Mouse (Mus musculus) midbrain, embryonic 11.5 days (tissue): Measurements from ENCODE around the gene Best2. TPM values are rescaled to one million over a fixed set of nuclear protein-coding genes. Genes with fewer than 3 reads are reported as not detected.

Source experiments
- ATAC-seq: fragments of 200-750 bp; cut with Nextera tagmentation; 2 replicates; pipeline ENCODE4 v1.8.0; 2017; ENCODE audit warnings: moderate TSS enrichment, moderate library complexity; ENCODE audit not compliant: low FRiP score
- DNase-seq: peaks from one replicate; pipeline ENCODE4 v3.0.0; 2015; ENCODE audit warnings: low spot score; ENCODE audit errors: missing footprints
- H3K27ac ChIP-seq: fragments of 300-500 bp; sonication (generic); 2 replicates; pipeline ENCODE4 v1.5.1; 2014; ENCODE audit warnings: low read depth, low read length
- H3K27me3 ChIP-seq: fragments of 300-500 bp; sonication (generic); 2 replicates; pipeline ENCODE4 v1.6.1; 2014; ENCODE audit warnings: mild to moderate bottlenecking, low read length, moderate library complexity, mixed read lengths; ENCODE audit not compliant: control insufficient read depth, insufficient read depth
- H3K36me3 ChIP-seq: fragments of 300-500 bp; sonication (generic); 2 replicates; pipeline ENCODE4 v1.6.1; 2014; ENCODE audit warnings: mild to moderate bottlenecking, low read length, moderate library complexity, mixed read lengths; ENCODE audit not compliant: control insufficient read depth, insufficient read depth
- H3K4me1 ChIP-seq: fragments of 300-500 bp; sonication (generic); 2 replicates; pipeline ENCODE4 v1.6.1; 2014; ENCODE audit warnings: low read length; ENCODE audit not compliant: control insufficient read depth, insufficient read depth
- H3K4me2 ChIP-seq: fragments of 300-500 bp; sonication (generic); 2 replicates; pipeline ENCODE4 v1.6.1; 2014; ENCODE audit warnings: mild to moderate bottlenecking, moderate library complexity
- H3K4me3 ChIP-seq: fragments of 300-500 bp; sonication (generic); 2 replicates; pipeline ENCODE4 v1.5.1; 2014; ENCODE audit warnings: low read depth, low read length
- H3K9ac ChIP-seq: fragments of 300-500 bp; sonication (generic); 2 replicates; pipeline ENCODE4 v1.6.1; 2014; ENCODE audit warnings: low read length
- H3K9me3 ChIP-seq: fragments of 300-500 bp; sonication (generic); 2 replicates; pipeline ENCODE4 v1.6.1; 2016; ENCODE audit warnings: low read length; ENCODE audit not compliant: control insufficient read depth
- WGBS: fragments of 180-500 bp; shearing (Covaris S2); extraction: QIAGEN DNeasy Blood & Tissue Kit; methylation state at CpG from one replicate; pipeline ENCODE4 v1.1.7; 2014; 5-methylcytosine and 5-hydroxymethylcytosine counted together
- polyA plus RNA-seq: library from polyadenylated mRNA; unstranded; fragments of >200 nt; fragmentation: Nextera tagmentation; extraction: Ambion mirVana; gene quantifications from 2 replicates; pipeline ENCODE4 v1.2.1, GENCODE M21; 2014

The Best2 gene
- polyA plus RNA-seq, 1 experiment from 2014 or later = not detected

DNA sequence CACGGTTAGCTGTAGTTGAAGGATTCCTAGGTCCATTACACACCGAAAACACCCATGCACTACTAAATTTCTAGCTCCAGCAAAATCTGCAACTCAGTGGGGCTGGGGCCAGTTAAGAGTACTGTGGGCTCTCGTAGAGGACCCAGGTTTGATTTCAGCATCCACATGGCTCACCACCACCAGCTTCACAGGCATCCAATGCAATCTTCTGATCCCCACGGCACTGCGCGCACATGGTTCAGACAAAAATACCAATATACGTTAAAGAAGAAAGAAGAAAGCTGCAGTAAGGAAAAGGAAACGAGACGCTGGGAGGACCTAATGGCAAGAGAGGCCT lies 22.0 kb upstream of the Best2 start:
- Histone ChIP-seq H3K27ac (peak overlapping the region; percentile 35), H3K9ac (peak overlapping the region; percentile 76), H3K4me2 (peak overlapping the region; percentile 64), H3K4me1 (peaks cover 21% of the 10 kb centered on the region), H3K27me3 (no peaks in the 10 kb centered on the region), H3K9me3 (no peaks in the 10 kb centered on the region), H3K4me3 (peak overlapping the region; percentile 80), H3K36me3 (peaks cover 11% of the 10 kb centered on the region; the same call in 1 of the 2 replicates)
- ATAC-seq (peak; percentile 40), DNase-seq (no peak)
- WGBS = under 1% methylated on average over 9 of the region's 9 CpGs

DNA sequence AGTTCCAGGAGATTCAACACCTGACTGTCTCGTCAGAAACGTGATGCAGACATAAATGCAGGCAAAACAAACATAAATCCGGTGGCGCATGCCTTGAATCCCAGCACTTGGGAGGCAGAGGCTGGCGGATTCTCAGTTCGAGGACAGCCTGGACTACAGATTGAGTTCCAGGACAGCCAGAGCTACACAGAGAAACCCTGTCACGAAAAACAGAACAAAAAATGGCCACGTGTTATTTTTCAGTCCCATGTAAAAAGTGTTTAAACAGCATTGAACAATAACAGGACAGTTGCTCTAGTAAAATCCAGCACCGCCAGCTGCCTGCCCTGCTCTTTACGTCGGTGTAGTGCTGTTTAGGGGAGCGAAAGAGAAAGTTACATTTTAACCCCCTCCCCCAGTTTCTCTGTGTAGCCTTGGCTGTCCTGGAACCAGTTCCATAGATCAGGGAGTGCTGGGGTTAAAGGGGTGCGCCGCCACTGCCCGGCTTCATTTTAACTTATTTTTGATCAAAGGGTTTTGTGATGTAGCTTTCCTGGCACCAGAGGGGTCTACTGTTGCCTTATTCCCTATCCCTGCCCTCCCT lies 21.5 kb upstream of the Best2 start:
- H3K36me3 ChIP-seq = peaks cover 6% of the 10 kb centered on the region; the same call in 1 of the 2 replicates
- ATAC-seq = peak; percentile 8
- peak overlapping the region; percentile 35 for H3K27ac ChIP-seq
- peak overlapping the region; percentile 80 for H3K4me3 ChIP-seq
- WGBS = 2% methylated on average over 15 of the region's 15 CpGs
- H3K27me3 ChIP-seq = no peaks in the 10 kb centered on the region
- H3K9me3 ChIP-seq = no peaks in the 10 kb centered on the region
- peak overlapping the region; percentile 76 for H3K9ac ChIP-seq
- peaks cover 21% of the 10 kb centered on the region for H3K4me1 ChIP-seq
- DNase-seq = peak; percentile 93
- peak overlapping the region; percentile 64 for H3K4me2 ChIP-seq

DNA sequence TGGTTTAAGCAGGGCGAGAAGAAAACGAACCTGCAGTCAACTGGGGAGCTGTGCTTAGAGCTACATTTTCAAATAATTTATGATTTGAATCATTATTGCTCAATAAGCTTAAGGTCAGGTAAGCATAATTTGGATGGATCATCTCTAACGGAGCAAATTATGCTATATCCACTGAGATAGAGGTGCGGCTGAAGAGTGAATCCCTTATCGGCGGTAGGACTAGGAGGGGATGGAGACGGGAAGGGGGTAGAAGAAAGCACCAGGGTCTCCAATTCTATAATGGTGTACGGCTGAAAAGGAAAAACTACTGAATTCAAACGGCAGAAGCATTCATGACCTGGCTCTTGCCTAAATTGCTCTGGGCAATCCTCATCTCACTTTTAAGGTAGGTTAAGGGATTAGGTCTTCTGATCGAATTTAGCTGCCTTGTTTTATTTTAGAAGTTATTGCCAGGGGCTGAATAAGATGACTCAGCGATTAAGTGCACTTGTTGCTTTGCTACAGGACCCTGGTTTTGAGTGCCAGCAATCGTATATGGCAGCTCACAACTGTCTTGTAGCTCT lies 20.9 kb upstream of the Best2 start:
- H3K4me2 ChIP-seq = peak overlapping the region; percentile 64

DNA sequence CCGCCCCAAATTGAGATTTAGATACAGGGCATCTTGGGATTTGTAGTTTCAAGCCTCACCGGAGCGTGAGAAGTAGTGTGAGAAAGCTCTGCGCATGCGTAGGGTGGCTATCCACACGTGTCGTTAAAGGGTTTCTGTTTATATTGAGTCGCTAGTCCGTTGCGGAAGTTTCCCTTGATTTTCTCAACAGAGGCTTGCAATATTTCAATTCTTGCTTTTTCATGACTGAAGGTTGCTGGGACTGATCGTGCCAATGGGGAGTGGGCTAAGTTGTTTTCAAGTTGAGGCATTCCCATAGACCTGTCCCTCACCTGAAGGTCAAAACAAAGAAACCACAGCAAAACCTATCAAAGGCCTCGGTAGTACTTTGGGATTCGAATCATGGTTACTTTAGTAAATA lies 20.4 kb upstream of the Best2 start:
- Histone ChIP-seq H3K9me3 (no peaks in the 10 kb centered on the region), H3K27ac (no peak overlapping the region), H3K36me3 (peaks cover 10% of the 10 kb centered on the region; the same call in 1 of the 2 replicates), H3K4me3 (peak overlapping the region; percentile 22), H3K9ac (peak overlapping the region; percentile 76; the same call in 1 of the 2 replicates), H3K4me1 (peaks cover 21% of the 10 kb centered on the region), H3K27me3 (no peaks in the 10 kb centered on the region), H3K4me2 (peak overlapping the region; percentile 64)
- 6% methylated on average over 13 of the region's 13 CpGs for WGBS
- ATAC-seq (no peak), DNase-seq (peak; percentile 94)

More for the DNA sequence above, 20.9 kb upstream of the Best2 start:
- no peaks in the 10 kb centered on the region for H3K27me3 ChIP-seq
- peaks cover 7% of the 10 kb centered on the region; the same call in 1 of the 2 replicates for H3K36me3 ChIP-seq
- H3K4me1 ChIP-seq = peaks cover 21% of the 10 kb centered on the region
- H3K27ac ChIP-seq = no peak overlapping the region
- peak overlapping the region; percentile 80 for H3K4me3 ChIP-seq
- no peak for ATAC-seq
- WGBS = 4% methylated on average over 12 of the region's 12 CpGs
- no peak for DNase-seq
- H3K9me3 ChIP-seq = no peaks in the 10 kb centered on the region
- H3K9ac ChIP-seq = peak overlapping the region; percentile 76

DNA sequence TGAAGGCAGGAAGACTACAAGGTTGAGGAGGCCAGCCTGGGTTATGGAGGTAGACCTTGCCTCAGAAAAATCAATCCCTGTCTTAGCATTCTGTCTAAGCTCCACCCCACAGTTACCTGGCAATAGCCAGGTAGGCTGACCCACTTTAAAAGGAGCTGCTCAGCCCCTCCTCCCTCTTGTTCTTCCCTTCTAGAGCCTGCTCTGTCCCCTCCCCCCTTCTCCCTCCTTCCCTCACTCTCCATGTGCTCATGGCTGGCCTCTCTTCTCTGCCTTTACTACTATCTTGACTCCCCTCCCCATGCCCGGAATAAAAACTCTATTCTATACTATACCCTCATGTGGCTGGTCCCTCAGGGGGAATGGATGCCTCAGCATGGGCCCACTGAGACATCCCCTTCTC lies 19.5 kb upstream of the Best2 start:
- Histone ChIP-seq H3K27ac (no peak overlapping the region), H3K9me3 (no peaks in the 10 kb centered on the region), H3K4me2 (no peak overlapping the region), H3K36me3 (peaks cover 10% of the 10 kb centered on the region; the same call in 1 of the 2 replicates), H3K27me3 (no peaks in the 10 kb centered on the region), H3K4me1 (peaks cover 22% of the 10 kb centered on the region), H3K4me3 (no peak overlapping the region), H3K9ac (no peak overlapping the region)
- DNase-seq (no peak), ATAC-seq (no peak)
- 56% methylated on average over 1 of the region's 1 CpGs for WGBS

DNA sequence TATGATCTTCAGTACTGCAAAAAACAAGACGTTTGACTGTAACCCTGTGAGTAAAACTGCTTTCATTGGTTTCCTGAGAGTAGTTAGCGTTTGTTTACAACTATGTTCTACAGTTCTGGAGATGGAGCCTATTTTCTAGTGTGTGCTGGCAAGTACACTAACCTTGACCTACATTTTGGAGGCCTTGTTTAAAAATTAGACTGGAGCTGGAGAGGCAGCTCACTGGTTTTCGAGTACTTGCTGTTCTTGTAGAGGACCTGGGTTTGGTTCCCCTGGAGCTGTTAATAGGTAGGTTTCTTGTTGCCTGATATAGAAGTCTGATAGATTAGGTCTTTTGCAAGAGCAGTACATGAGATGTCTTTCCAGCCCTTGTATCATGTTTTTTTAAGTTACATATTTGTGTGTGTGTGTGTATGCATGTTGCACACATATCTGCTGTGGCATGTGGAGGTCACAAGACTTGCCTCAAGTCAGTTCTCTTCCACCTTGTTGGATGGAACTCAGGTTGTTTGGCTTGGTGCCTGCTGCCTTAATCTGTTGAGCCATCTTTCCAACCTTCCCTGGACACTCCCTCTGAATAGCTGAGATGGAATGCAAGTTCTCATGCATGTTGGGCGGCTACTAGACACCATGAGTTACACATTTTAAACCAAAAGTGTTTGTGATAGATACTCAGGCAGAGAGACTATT lies 18.4 kb upstream of the Best2 start:
- Histone ChIP-seq H3K9me3 (no peaks in the 10 kb centered on the region), H3K9ac (no peak overlapping the region), H3K4me1 (peaks cover 27% of the 10 kb centered on the region), H3K4me3 (no peak overlapping the region), H3K27ac (no peak overlapping the region), H3K27me3 (no peaks in the 10 kb centered on the region), H3K4me2 (no peak overlapping the region), H3K36me3 (peaks cover 10% of the 10 kb centered on the region; the same call in 1 of the 2 replicates)
- no peak for DNase-seq
- 91% methylated on average over 4 of the region's 4 CpGs for WGBS
- no peak for ATAC-seq

DNA sequence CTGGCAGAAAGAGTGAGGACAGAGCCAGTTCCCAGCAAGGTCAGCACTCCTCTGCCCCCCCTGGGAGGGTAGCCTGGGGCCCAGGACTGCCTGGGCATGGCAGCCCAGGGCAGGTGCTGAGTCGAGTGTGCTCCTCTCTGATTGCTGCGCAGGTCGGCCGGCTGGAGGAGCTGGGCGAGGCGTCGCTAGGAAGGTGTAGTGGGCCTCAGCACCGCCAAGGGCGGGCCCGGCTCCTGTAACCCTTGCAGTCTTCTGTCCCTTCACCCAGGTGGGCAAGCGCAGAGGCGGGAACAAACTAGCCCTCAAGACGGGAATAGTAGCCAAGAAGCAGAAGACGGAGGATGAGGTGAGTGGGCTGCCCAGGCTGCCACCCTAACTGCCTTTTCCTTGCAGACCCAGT lies 14.9 kb upstream of the Best2 start:
- no peak overlapping the region for H3K4me2 ChIP-seq
- peaks cover 10% of the 10 kb centered on the region; the same call in 1 of the 2 replicates for H3K36me3 ChIP-seq
- peaks cover 28% of the 10 kb centered on the region for H3K4me1 ChIP-seq
- DNase-seq = no peak
- H3K9me3 ChIP-seq = no peaks in the 10 kb centered on the region
- no peak overlapping the region for H3K27ac ChIP-seq
- ATAC-seq = no peak
- H3K9ac ChIP-seq = no peak overlapping the region
- H3K27me3 ChIP-seq = no peaks in the 10 kb centered on the region
- WGBS = 91% methylated on average over 14 of the region's 14 CpGs
- H3K4me3 ChIP-seq = no peak overlapping the region

DNA sequence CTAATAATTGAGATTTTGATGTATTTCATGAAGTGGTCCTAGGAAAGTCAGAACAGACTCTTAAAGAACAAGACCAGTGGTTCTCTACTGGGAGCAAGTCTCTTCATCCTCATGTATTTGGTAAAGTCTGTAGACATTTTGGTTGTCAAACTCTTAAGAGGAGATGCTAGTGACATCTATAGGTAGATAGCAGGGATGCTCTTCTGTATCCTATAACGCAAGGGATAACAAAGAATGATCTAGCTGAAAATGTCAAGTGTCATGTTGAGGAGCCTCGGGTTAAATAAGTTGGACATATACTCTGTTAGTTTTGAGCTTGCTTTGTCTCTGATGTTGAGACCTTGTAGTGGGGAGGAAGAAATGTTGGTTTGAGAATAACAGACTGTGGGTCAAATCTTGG lies 13.6 kb upstream of the Best2 start:
- 36% methylated on average over 2 of the region's 2 CpGs for WGBS
- no peaks in the 10 kb centered on the region for H3K27me3 ChIP-seq
- DNase-seq (no peak), ATAC-seq (no peak)
- no peaks in the 10 kb centered on the region for H3K9me3 ChIP-seq
- H3K4me3 ChIP-seq = peak overlapping the region; percentile 87
- peaks cover 15% of the 10 kb centered on the region; the same call in 1 of the 2 replicates for H3K36me3 ChIP-seq
- H3K4me2 ChIP-seq = peak overlapping the region; percentile 55
- H3K27ac ChIP-seq = no peak overlapping the region
- peaks cover 31% of the 10 kb centered on the region for H3K4me1 ChIP-seq
- H3K9ac ChIP-seq = peak overlapping the region; percentile 99

DNA sequence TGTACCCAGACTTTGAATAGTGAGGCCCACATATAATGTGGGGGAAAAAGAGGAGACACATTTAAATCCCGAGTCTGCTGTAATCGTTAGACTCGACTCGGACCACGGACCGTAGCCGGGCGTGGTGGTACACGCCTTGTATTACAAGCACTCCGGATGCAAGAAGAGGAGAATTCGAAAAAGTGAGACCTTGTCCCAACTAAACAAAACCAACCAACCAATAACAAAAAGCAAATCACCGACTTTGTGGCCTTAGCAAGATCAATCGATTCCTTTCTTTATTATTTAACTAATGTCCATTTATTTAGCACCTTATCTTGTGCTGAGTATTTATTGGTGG lies 13.2 kb upstream of the Best2 start:
- Histone ChIP-seq H3K27me3 (no peaks in the 10 kb centered on the region), H3K9ac (peak overlapping the region; percentile 99), H3K4me2 (peak overlapping the region; percentile 55), H3K36me3 (peaks cover 16% of the 10 kb centered on the region; the same call in 1 of the 2 replicates), H3K9me3 (no peaks in the 10 kb centered on the region), H3K4me1 (peaks cover 31% of the 10 kb centered on the region), H3K4me3 (peak overlapping the region; percentile 87), H3K27ac (no peak overlapping the region)
- WGBS = 2% methylated on average over 13 of the region's 13 CpGs
- DNase-seq = peak; percentile 88
- no peak for ATAC-seq
